Mouse (Mus musculus) ES-Bruce4 (cell line): ENCODE measurements around the gene Gnptab. TPM values are rescaled to one million over a fixed set of nuclear protein-coding genes. Genes with fewer than 3 reads are reported as not detected.
"Not testable (repeated sequence)": the region's sequence is repeated elsewhere in the genome, so short reads cannot be mapped to it uniquely, and the experiment has no call there.

Experiments used
- H3K27ac ChIP-seq: 2 replicates; pipeline ENCODE4 v1.5.1; 2012; ENCODE audit warnings: low read length, inconsistent platforms; ENCODE audit not compliant: insufficient read depth
- H3K27me3 ChIP-seq: 2 replicates; pipeline ENCODE4 v1.6.1; 2012; ENCODE audit warnings: mild to moderate bottlenecking, low read length, inconsistent platforms; ENCODE audit not compliant: control insufficient read depth, poor library complexity, insufficient read depth, severe bottlenecking
- H3K36me3 ChIP-seq: 2 replicates; pipeline ENCODE4 v1.6.1; 2012; ENCODE audit warnings: inconsistent platforms, mild to moderate bottlenecking, low read length, moderate library complexity; ENCODE audit not compliant: control insufficient read depth, poor library complexity, insufficient read depth, severe bottlenecking
- H3K4me1 ChIP-seq: one replicate; pipeline ENCODE4 v1.8.1; 2011; ENCODE audit warnings: low read length; ENCODE audit not compliant: control insufficient read depth, insufficient read depth
- H3K4me3 ChIP-seq: 2 replicates; pipeline ENCODE4 v1.5.1; 2011; ENCODE audit warnings: low read depth, mild to moderate bottlenecking, low read length
- H3K9ac ChIP-seq: 2 replicates; pipeline ENCODE4 v1.6.1; 2012; ENCODE audit warnings: low read depth, mild to moderate bottlenecking, inconsistent platforms; ENCODE audit not compliant: poor library complexity, severe bottlenecking
- H3K9me3 ChIP-seq: replicated peaks from 2 replicates; pipeline ENCODE4 v1.6.1; 2012; ENCODE audit warnings: mild to moderate bottlenecking, low read length, inconsistent platforms; ENCODE audit not compliant: control insufficient read depth, poor library complexity, insufficient read depth, severe bottlenecking
- CTCF ChIP-seq: IDR thresholded peaks from one replicate; pipeline ENCODE4 v1.8.1; 2011; ENCODE audit warnings: low read depth, low read length
- EP300 ChIP-seq: IDR thresholded peaks from 2 replicates; pipeline ENCODE4 v1.6.1; 2011; ENCODE audit warnings: low read depth, low read length; ENCODE audit not compliant: insufficient read depth
- POLR2A ChIP-seq: IDR thresholded peaks from one replicate; pipeline ENCODE4 v1.8.1; 2011; ENCODE audit warnings: low read length; ENCODE audit not compliant: insufficient read depth
- polyA plus RNA-seq: library from polyadenylated mRNA; stranded (reverse); fragments of >200 nt; gene quantifications from 2 replicates; pipeline ENCODE4 v1.2.4, GENCODE M21; 2011; ENCODE audit warnings: low read depth; ENCODE audit not compliant: missing spikeins, insufficient read depth, insufficient read length

The Gnptab gene
- polyA plus RNA-seq, 1 experiment, result 21.2 TPM

GRCm38 (mm10) chr10:88372436-88372835 lies 6.5 kb upstream of the Gnptab start:
- Histone ChIP-seq H3K36me3 (no peaks in the 10 kb centered on the region), H3K4me1 (no peaks in the 10 kb centered on the region), H3K9me3 (no peaks in the 10 kb centered on the region), H3K9ac (no peak overlapping the region), H3K27me3 (no peaks in the 10 kb centered on the region), H3K4me3 (no peak overlapping the region), H3K27ac (no peak overlapping the region)
- no peak for TF ChIP-seq EP300
- TF ChIP-seq CTCF, result no peak
- TF ChIP-seq POLR2A, result no peak

GRCm38 (mm10) chr10:88372945-88373344 lies 6.0 kb upstream of the Gnptab start:
- not testable (repeated sequence) for H3K36me3 ChIP-seq, H3K4me1 ChIP-seq, H3K27me3 ChIP-seq, H3K4me3 ChIP-seq, H3K27ac ChIP-seq, H3K9me3 ChIP-seq, H3K9ac ChIP-seq

- TF ChIP-seq POLR2A, result no peak
- TF ChIP-seq EP300, result no peak
- TF ChIP-seq CTCF, result no peak
Observed at GRCm38 (mm10) chr10:88374984-88375383, 3.9 kb upstream of the Gnptab start.

DNA sequence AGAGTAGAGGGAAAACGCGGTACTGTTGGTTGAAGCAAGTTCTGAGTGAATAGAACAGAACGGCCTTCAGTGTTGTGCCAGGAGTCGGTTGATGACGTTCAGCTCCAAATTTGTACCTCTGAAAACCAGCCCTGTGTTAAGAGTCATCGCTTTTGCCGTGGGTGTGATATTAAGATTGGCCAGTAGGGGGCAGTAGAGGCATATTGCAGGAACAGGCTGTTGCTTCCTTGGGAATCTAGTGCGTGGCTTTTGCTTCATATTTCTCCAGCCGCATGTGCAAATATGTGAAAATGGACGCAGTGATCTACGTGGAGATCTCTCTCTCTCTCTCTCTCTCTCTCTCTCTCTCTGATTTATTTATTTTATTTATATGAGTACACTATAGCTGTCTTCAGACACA lies 2.2 kb upstream of the Gnptab start:
- Histone ChIP-seq H3K9me3 (no peaks in the 10 kb centered on the region), H3K36me3 (no peaks in the 10 kb centered on the region), H3K27me3 (no peaks in the 10 kb centered on the region), H3K9ac (no peak overlapping the region), H3K4me1 (peaks cover 2% of the 10 kb centered on the region), H3K27ac (no peak overlapping the region), H3K4me3 (no peak overlapping the region)
- TF ChIP-seq EP300, result no peak
- TF ChIP-seq POLR2A, result no peak
- TF ChIP-seq CTCF, result peak; percentile 61

More at GRCm38 (mm10) chr10:88374984-88375383, 3.9 kb upstream of the Gnptab start:
- no peaks in the 10 kb centered on the region for H3K9me3 ChIP-seq
- H3K27ac ChIP-seq, result no peak overlapping the region
- H3K27me3 ChIP-seq, result no peaks in the 10 kb centered on the region
- H3K9ac ChIP-seq, result no peak overlapping the region
- no peak overlapping the region for H3K4me3 ChIP-seq
- H3K4me1 ChIP-seq, result peaks cover 2% of the 10 kb centered on the region
- no peaks in the 10 kb centered on the region for H3K36me3 ChIP-seq

DNA sequence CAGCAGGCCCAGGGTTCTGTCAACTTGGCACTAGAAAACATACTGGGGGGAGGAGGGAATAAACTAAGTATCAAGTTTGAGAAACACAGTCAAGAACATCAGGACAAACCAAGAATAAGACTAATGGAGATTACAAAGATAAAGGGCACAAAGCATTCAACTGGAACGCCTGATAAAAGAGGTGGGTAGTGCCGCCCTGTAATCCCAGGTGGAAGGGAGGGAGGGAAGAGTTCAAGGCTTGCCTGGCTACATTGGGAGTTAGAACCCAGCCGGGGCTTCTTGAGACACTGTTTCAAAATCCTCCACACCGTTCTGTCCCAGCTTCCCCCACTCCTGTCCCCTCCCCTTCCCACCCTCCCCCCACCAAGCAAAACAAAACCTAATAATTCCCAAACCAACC lies 1.3 kb upstream of the Gnptab start:
- Histone ChIP-seq H3K9me3 (no peaks in the 10 kb centered on the region), H3K27ac (no peak overlapping the region)

DNA sequence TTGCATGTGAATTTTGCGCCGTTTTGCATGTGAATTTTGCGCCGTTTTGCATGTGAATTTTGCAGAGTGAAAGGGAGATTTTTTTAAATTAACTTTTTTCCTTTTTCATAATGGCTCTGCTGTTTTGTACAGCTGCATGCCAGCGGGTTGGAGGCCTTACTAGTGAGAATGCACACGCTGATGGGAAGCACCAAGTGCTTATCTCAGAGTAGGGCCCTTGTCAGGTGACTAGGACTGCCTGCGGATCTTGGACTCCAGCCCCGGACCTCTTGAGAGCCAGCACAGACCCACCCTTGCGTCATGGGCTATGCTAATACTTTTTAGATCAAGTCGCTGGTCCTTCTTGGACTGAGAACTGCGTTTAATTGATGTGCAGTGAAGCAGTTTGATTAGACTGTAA lies 1.1 kb downstream of the Gnptab start:
- Histone ChIP-seq H3K36me3 (no peaks in the 10 kb centered on the region), H3K9ac (peak overlapping the region; percentile 72), H3K4me3 (peak overlapping the region; percentile 77), H3K27ac (no peak overlapping the region), H3K4me1 (peaks cover 2% of the 10 kb centered on the region), H3K9me3 (no peaks in the 10 kb centered on the region), H3K27me3 (no peaks in the 10 kb centered on the region)
- TF ChIP-seq POLR2A (no peak), EP300 (no peak), CTCF (no peak)

More for the DNA sequence above, 1.3 kb upstream of the Gnptab start:
- no peak for TF ChIP-seq EP300
- TF ChIP-seq POLR2A, result no peak
- no peak for TF ChIP-seq CTCF
- Histone ChIP-seq H3K27me3 (no peaks in the 10 kb centered on the region), H3K36me3 (no peaks in the 10 kb centered on the region), H3K4me1 (peaks cover 2% of the 10 kb centered on the region), H3K4me3 (no peak overlapping the region), H3K9ac (no peak overlapping the region)
